Mouse (Mus musculus) stomach, postnatal 0 days (tissue): ENCODE results near the gene Hist1h2ae.
"Not testable (repeated sequence)": the region's sequence is repeated elsewhere in the genome, so short reads cannot be mapped to it uniquely, and the experiment has no call there.

Experiments used
- CTCF ChIP-seq: IDR thresholded peaks from 2 replicates; pipeline ENCODE4 v1.5.1; 2016; ENCODE audit warnings: antibody characterized with exemption, low read depth, mild to moderate bottlenecking, moderate library complexity
- EP300 ChIP-seq: optimal IDR thresholded peaks from 2 replicates; pipeline ENCODE3; 2016; ENCODE audit warnings: antibody characterized with exemption

- 0 out of 2 replicates have a peak, but pooled peaks have one; percentile 10 for TF ChIP-seq CTCF
- not testable (repeated sequence) for TF ChIP-seq EP300
These were observed 579 bp downstream of the Hist1h2ae start for GRCm38 (mm10) chr13:23570261-23571021.
